Mouse (Mus musculus): ENCODE measurements around the gene Tk2. TPM values are rescaled to one million over a fixed set of nuclear protein-coding genes. Genes with fewer than 3 reads are reported as not detected.

Gene Tk2
- total RNA-seq, 1 experiment from 2014 or later: 78.8 TPM

GRCm38 (mm10) chr8:104219806-104220205 is 28.6 kb downstream of the Tk2 start:
- peak; percentile 78 for DNase-seq

GRCm38 (mm10) chr8:104219079-104219478 is 29.3 kb downstream of the Tk2 start:
- peak; percentile 59 for DNase-seq

GRCm38 (mm10) chr8:104217601-104218000 is 30.8 kb downstream of the Tk2 start:
- no peak for DNase-seq

GRCm38 (mm10) chr8:104205292-104205691 is 43.1 kb downstream of the Tk2 start:
- no peak for DNase-seq

GRCm38 (mm10) chr8:104202320-104202719 is 46.0 kb downstream of the Tk2 start:
- no peak for DNase-seq

GRCm38 (mm10) chr8:104201622-104202021 is 46.7 kb downstream of the Tk2 start:
- no peak for DNase-seq

GRCm38 (mm10) chr8:104199802-104200201 is 48.6 kb downstream of the Tk2 start:
- no peak for DNase-seq

GRCm38 (mm10) chr8:104191496-104191895 is 56.9 kb downstream of the Tk2 start:
- peak; percentile 30 for DNase-seq

GRCm38 (mm10) chr8:104190777-104191468 is 57.4 kb downstream of the Tk2 start:
- DNase-seq: no peak

GRCm38 (mm10) chr8:104188459-104188858 is 59.9 kb downstream of the Tk2 start:
- DNase-seq: no peak

GRCm38 (mm10) chr8:104187622-104188021 is 60.7 kb downstream of the Tk2 start:
- no peak for DNase-seq

GRCm38 (mm10) chr8:104186827-104187226 is 61.5 kb downstream of the Tk2 start:
- no peak for DNase-seq

- no peak for DNase-seq
These were observed 63.5 kb downstream of the Tk2 start for GRCm38 (mm10) chr8:104184905-104185304.

GRCm38 (mm10) chr8:104177054-104177453 is 71.3 kb downstream of the Tk2 start:
- DNase-seq: no peak

Other genes starting within 250 kb of the Tk2 start
- 50.0 and 59.8 TPM in 2 replicates for gene Cdh5, start 146.9 kb downstream of the Tk2 start, total RNA-seq (2021)
- gene Bean1, start 78.1 kb downstream of the Tk2 start, total RNA-seq (2021): 3.7 and 9.3 TPM in 2 replicates
- 81.7 and 94.0 TPM in 2 replicates for gene Cklf, start 2.3 kb upstream of the Tk2 start, total RNA-seq (2021)
- gene Cmtm2a, start 44.6 kb upstream of the Tk2 start, total RNA-seq (2021): 0.97 and 3.6 TPM in 2 replicates
- gene Gm45711, start 61.5 kb upstream of the Tk2 start, total RNA-seq (2021): not detected in 2 replicates
- 0.52 and 1.0 TPM in 2 replicates for gene Cmtm1, start 61.6 kb upstream of the Tk2 start, total RNA-seq (2021)
- not detected in 2 replicates for gene Gm11020, start 73.0 kb upstream of the Tk2 start, total RNA-seq (2021)
- not detected in 2 replicates for gene Cmtm2b, start 73.7 kb upstream of the Tk2 start, total RNA-seq (2021)
- gene Cmtm3, start 90.9 kb upstream of the Tk2 start, total RNA-seq (2021): 73.6 and 85.9 TPM in 2 replicates
- gene Cmtm4, start 147.2 kb upstream of the Tk2 start, total RNA-seq (2021): 44.4 and 46.0 TPM in 2 replicates
- gene Dync1li2, start 194.5 kb upstream of the Tk2 start, total RNA-seq (2021): 138 and 198 TPM in 2 replicates

Measured in adrenal gland, postnatal 25 days (tissue).